Mouse (Mus musculus) kidney, embryonic 15.5 days (tissue): ENCODE results near the gene Rmdn3. TPM values are rescaled to one million over a fixed set of nuclear protein-coding genes. Genes with fewer than 3 reads are reported as not detected.

Experiments
- ATAC-seq: fragments of 200-750 bp; cut with Nextera tagmentation; replicated peaks from 2 replicates; pipeline ENCODE4 v1.8.0; 2017; ENCODE audit warnings: moderate TSS enrichment; ENCODE audit not compliant: low FRiP score
- H3K27ac ChIP-seq: fragments of 300-500 bp; sonication (generic); 2 replicates; pipeline ENCODE4 v1.5.1; 2015; ENCODE audit warnings: mild to moderate bottlenecking, inconsistent platforms
- H3K27me3 ChIP-seq: fragments of 300-500 bp; sonication (generic); 2 replicates; pipeline ENCODE4 v1.6.1; 2015; ENCODE audit warnings: inconsistent platforms
- H3K36me3 ChIP-seq: fragments of 300-500 bp; sonication (generic); 2 replicates; pipeline ENCODE4 v1.6.1; 2015; ENCODE audit warnings: inconsistent platforms
- H3K4me1 ChIP-seq: fragments of 300-500 bp; sonication (generic); 2 replicates; pipeline ENCODE4 v1.6.1; 2015; ENCODE audit warnings: inconsistent platforms
- H3K4me2 ChIP-seq: fragments of 300-500 bp; sonication (generic); 2 replicates; pipeline ENCODE4 v1.6.1; 2015; ENCODE audit warnings: moderate library complexity, mild to moderate bottlenecking, inconsistent platforms
- H3K4me3 ChIP-seq: fragments of 300-500 bp; sonication (generic); replicated peaks from 2 replicates; pipeline ENCODE4 v1.5.1; 2015; ENCODE audit warnings: mild to moderate bottlenecking, inconsistent platforms
- H3K9ac ChIP-seq: fragments of 300-500 bp; sonication (generic); 2 replicates; pipeline ENCODE4 v1.6.1; 2015; ENCODE audit warnings: mild to moderate bottlenecking, inconsistent platforms
- H3K9me3 ChIP-seq: fragments of 300-500 bp; sonication (generic); replicated peaks from 2 replicates; pipeline ENCODE4 v1.6.1; 2016; ENCODE audit warnings: inconsistent platforms
- WGBS: fragments of 180-500 bp; shearing (Covaris S2); methylation state at CpG from one replicate; pipeline ENCODE4 v1.1.7; 2015; ENCODE audit warnings: mixed read lengths; 5-methylcytosine and 5-hydroxymethylcytosine counted together
- polyA plus RNA-seq: library from polyadenylated mRNA; unstranded; fragments of >200 nt; fragmentation: Nextera tagmentation; extraction: Ambion mirVana; gene quantifications from 2 replicates; pipeline ENCODE4 v1.2.1, GENCODE M21; 2015

The Rmdn3 gene
- polyA plus RNA-seq, result 43.2 and 46.8 TPM in 2 replicates

DNA sequence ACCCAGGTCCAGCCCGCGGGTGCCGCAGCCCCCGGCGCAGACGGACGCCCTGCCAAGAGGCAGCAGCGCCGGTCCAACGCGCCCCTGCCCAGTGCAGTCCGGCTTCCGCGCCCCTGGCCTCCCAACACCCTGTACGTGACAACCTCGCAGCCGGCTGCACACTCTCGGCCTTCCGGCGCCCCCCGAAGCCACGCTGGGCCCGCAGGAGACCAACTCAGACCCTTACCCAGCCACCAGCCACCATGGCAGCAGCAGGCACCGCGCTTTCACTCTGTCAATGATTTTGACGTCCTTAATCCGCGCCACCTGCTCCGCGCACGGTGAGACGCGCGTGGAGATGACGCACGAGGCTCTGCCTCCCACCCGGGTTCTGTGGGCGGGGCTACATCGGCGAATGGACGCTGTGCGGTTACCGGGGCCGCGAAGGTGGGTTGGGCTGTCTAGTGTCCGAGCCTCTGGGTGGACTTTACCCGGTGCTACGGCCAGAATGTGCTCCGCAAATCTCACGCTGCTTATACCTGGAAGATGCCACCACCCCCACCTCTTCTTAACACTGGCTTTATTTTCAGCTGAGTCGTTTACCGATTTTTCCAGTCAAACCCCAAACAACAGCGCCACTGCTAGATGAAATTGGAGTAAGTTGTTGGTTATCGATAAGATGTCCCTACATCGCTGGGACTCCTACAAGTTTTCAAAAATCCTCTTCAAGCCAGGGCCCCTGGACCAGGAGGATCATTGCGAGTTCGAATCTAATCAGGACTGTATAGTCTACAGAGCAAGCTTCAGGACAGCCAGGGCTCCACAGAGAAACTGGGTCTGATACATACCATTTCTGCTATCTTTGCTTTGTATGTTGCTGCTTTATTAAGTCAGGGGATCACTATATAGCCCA is at the start of gene Rmdn3:
TSS of gene Rmdn3 (minus strand) at position 354 of the 892 bp plus-strand sequence.
- H3K4me1 ChIP-seq, result peaks cover 18% of the 10 kb centered on the region
- WGBS, result 1% methylated on average over 57 of the region's 57 CpGs
- peak within 1 kb of the TSS; percentile 88 for H3K4me2 ChIP-seq
- peak within 1 kb of the TSS; percentile 86 for H3K9ac ChIP-seq
- H3K4me3 ChIP-seq, result peak within 1 kb of the TSS; percentile 94
- H3K36me3 ChIP-seq, result peaks cover 25% of the 10 kb centered on the region
- H3K9me3 ChIP-seq, result no peaks in the 10 kb centered on the region
- H3K27me3 ChIP-seq, result 0 out of 2 replicates have a peak, but pooled peaks cover 3% of the 10 kb centered on the region
- ATAC-seq, result peak; percentile 88
- H3K27ac ChIP-seq, result peak within 1 kb of the TSS; percentile 75

- H3K27me3 ChIP-seq, result no peaks in the 10 kb centered on the region
- 42% methylated on average over 4 of the region's 4 CpGs for WGBS
- peak overlapping the region; percentile 48; the same call in 1 of the 2 replicates for H3K27ac ChIP-seq
- ATAC-seq, result no peak
- no peak overlapping the region for H3K4me2 ChIP-seq
- no peaks in the 10 kb centered on the region for H3K36me3 ChIP-seq
- H3K9ac ChIP-seq, result no peak overlapping the region
- H3K4me1 ChIP-seq, result peaks cover 30% of the 10 kb centered on the region
- no peaks in the 10 kb centered on the region for H3K9me3 ChIP-seq
- H3K4me3 ChIP-seq, result no peak overlapping the region
Measured at GRCm38 (mm10) chr2:119203871-119204460, 47.1 kb upstream of the Rmdn3 start.

- no peaks in the 10 kb centered on the region for H3K36me3 ChIP-seq
- WGBS, result 23% methylated on average over 5 of the region's 5 CpGs
- H3K4me1 ChIP-seq, result peaks cover 37% of the 10 kb centered on the region
- ATAC-seq, result no peak
- no peaks in the 10 kb centered on the region for H3K27me3 ChIP-seq
- no peak overlapping the region for H3K4me2 ChIP-seq
- no peaks in the 10 kb centered on the region for H3K9me3 ChIP-seq
- H3K9ac ChIP-seq, result no peak overlapping the region
- peak overlapping the region; percentile 48 for H3K27ac ChIP-seq
- no peak overlapping the region for H3K4me3 ChIP-seq
Measured at GRCm38 (mm10) chr2:119202914-119203453, 46.1 kb upstream of the Rmdn3 start.

DNA sequence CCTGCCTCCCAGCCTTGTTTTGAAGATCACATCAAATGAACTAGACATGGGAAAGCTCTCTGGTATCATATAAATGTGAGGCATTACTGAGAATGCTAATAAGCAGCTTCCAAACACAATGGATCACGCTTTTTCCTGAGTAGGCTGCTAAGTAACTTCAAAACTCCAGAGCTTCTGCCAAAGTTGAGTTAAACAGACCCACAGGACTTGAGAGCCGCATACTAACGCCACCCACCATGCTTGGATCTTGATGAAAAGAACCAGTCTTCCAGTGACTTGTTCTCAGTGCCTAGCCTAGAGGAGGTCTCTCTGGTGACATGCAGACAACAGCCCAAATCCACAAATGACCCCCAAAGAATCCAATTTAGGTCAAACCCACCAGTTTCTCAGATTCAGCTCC is 42.1 kb upstream of the Rmdn3 start:
- H3K27ac ChIP-seq, result no peak overlapping the region
- peaks cover 36% of the 10 kb centered on the region for H3K4me1 ChIP-seq
- ATAC-seq, result no peak
- no peaks in the 10 kb centered on the region for H3K27me3 ChIP-seq
- 61% methylated on average over 3 of the region's 3 CpGs for WGBS
- no peak overlapping the region for H3K9ac ChIP-seq
- H3K4me2 ChIP-seq, result no peak overlapping the region
- no peaks in the 10 kb centered on the region for H3K36me3 ChIP-seq
- no peak overlapping the region for H3K4me3 ChIP-seq
- no peaks in the 10 kb centered on the region for H3K9me3 ChIP-seq

DNA sequence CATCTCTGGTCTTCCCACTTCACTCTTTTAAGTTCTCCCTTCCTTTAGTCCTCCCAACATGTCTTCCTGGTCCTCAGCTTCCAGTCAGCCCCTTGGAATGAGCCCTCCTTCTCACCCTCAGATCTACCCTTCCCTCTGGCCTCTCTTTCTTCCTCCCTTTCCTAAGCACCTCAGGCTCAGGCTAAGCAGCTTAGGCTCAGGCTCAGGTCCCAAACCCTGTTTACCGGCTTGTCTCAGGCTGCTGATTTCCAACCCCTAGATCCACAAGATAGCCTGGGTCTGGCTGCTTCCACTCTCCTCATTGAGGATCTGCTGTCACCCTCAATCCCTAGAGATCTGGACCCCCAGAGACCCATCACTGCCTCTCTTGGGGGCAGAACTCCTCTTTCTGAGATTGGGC is 41.2 kb upstream of the Rmdn3 start:
- no peaks in the 10 kb centered on the region for H3K9me3 ChIP-seq
- H3K4me3 ChIP-seq, result no peak overlapping the region
- 28% methylated on average over 1 of the region's 1 CpGs for WGBS
- H3K27me3 ChIP-seq, result no peaks in the 10 kb centered on the region
- H3K36me3 ChIP-seq, result no peaks in the 10 kb centered on the region
- ATAC-seq, result no peak
- no peak overlapping the region for H3K9ac ChIP-seq
- H3K27ac ChIP-seq, result no peak overlapping the region
- H3K4me1 ChIP-seq, result peaks cover 27% of the 10 kb centered on the region
- no peak overlapping the region for H3K4me2 ChIP-seq

DNA sequence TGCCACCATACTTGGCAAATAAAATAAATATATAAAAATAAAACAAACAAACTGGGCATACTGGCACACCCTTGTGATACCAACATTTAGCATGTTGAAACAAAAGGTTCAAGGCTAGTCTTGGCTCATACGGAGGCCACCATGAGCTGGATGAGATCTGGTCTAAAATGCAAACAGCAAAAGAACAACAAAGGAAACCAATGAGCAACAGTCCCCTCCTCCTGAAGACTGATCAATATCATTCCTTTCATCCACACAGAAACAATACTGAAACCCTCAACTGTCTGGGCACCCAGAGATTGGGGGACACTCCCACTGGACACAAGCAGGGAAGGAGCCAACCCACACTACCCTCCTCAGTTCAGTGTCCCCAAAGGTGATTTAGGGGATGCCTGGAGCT is 40.7 kb upstream of the Rmdn3 start:
- Histone ChIP-seq H3K4me3 (no peak overlapping the region), H3K4me2 (no peak overlapping the region), H3K36me3 (no peaks in the 10 kb centered on the region), H3K9ac (no peak overlapping the region), H3K27ac (no peak overlapping the region), H3K9me3 (no peaks in the 10 kb centered on the region), H3K4me1 (peaks cover 21% of the 10 kb centered on the region), H3K27me3 (no peaks in the 10 kb centered on the region)
- ATAC-seq, result no peak
- 81% methylated on average over 1 of the region's 1 CpGs for WGBS

DNA sequence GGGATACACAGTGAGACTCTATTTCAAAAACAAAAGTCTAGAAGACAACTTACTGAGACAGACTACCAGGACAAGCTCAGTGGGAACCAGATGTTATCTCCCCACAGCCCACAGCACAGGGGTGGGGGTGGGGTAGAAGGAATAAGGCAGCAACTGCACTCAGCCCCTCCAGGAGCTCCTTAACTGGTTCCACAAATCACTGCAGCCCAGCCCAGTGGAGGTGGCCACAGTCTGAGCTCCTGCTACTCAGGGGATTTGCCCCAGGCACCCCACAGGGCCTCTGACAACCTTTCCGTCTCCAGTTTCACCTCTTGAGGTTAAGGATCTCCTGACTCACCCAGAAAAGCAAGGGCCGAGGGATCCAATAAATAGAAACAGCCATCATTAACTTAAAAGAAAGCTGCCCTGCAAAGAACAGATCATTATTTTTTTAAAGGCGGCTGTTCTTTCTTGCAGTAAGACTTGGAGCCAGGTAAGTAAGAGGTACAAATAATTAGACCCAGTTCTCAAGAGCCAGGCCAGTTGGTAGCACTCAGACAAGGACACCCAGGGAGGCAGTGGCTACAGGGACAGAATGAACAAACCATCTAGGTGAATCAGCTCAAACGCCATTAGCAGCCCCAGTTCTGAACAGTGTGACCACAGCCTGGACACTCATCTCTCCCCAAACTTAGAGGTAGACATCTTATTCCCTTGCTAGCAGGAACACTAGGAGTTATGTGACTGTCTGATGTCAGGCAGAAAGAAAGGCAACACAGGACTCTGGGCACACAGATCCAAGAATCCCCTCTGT is 39.7 kb upstream of the Rmdn3 start:
- Histone ChIP-seq H3K9me3 (no peaks in the 10 kb centered on the region), H3K4me1 (peaks cover 21% of the 10 kb centered on the region), H3K27ac (peak overlapping the region; percentile 33), H3K4me2 (no peak overlapping the region), H3K9ac (0 out of 2 replicates have a peak overlapping the region, but pooled peaks have one; percentile 3), H3K4me3 (no peak overlapping the region), H3K36me3 (no peaks in the 10 kb centered on the region), H3K27me3 (no peaks in the 10 kb centered on the region)
- peak; percentile 56; the same call in 1 of the 2 replicates for ATAC-seq
- WGBS, result 22% methylated on average over 4 of the region's 4 CpGs

- Histone ChIP-seq H3K27ac (no peak overlapping the region), H3K36me3 (no peaks in the 10 kb centered on the region), H3K4me2 (no peak overlapping the region), H3K4me3 (no peak overlapping the region), H3K27me3 (no peaks in the 10 kb centered on the region), H3K4me1 (peaks cover 22% of the 10 kb centered on the region), H3K9me3 (no peaks in the 10 kb centered on the region), H3K9ac (no peak overlapping the region)
- 79% methylated on average over 5 of the region's 5 CpGs for WGBS
- no peak for ATAC-seq
Measured at GRCm38 (mm10) chr2:119194140-119194539, 37.3 kb upstream of the Rmdn3 start.

DNA sequence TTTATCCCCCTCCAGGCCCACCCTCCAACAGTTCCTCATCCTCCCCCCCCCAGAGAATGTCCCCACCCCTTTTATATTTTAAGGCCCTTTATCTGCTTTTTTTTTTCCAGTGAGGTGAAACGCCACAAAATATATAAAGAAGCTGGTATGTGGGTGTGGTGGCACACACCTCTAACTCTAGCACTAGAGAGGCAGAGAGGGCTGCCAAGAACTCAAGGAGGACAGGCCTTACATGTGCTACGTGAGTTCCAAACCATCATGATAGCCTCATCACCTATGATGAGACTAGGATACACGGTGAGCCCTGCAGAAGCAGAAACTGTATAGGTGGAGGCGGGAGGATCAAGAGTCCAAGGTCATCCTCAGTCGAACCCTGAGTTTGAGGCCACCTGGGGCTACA is 34.1 kb upstream of the Rmdn3 start:
- H3K27ac ChIP-seq, result no peak overlapping the region
- WGBS, result 91% methylated on average over 5 of the region's 5 CpGs

DNA sequence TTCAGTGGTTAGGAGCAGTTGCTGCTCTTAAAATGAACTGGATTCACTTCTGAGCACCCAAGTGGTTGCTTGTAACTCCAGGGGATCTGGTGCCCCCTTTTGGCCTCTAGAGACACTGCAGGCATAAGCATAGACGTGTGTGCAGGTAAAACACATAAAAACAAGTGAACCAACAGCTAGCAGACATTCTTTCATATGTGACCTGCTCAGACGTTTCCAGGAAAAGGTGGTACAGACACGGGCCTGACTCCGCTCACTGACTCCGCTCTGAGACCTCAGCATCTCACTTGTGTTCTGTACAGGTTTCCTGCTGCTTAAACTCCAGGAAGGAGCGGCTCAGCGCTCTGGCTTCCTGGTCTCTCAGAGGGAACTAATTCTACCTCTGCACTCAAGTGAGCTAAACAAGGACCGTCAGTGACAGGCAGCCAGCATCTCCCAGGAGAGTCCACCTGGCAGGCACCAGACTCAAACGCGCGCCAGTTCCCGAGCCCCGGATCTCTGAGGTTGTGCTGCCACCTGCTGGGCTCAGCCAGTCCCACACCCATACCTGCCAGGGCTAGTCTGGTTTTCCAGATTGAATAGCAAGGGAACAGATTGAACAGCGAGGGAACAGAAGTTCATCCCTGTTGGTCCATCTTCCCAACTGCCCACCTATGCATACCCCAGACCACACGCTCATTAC is 32.3 kb upstream of the Rmdn3 start:
- H3K36me3 ChIP-seq, result peaks cover 17% of the 10 kb centered on the region
- ATAC-seq, result peak; percentile 85
- peak overlapping the region; percentile 34; the same call in 1 of the 2 replicates for H3K27ac ChIP-seq
- peaks cover 4% of the 10 kb centered on the region for H3K4me1 ChIP-seq
- peak overlapping the region; percentile 39 for H3K4me3 ChIP-seq
- H3K9ac ChIP-seq, result no peak overlapping the region; the same call in 1 of the 2 replicates
- WGBS, result 7% methylated on average over 15 of the region's 15 CpGs
- no peaks in the 10 kb centered on the region for H3K9me3 ChIP-seq
- no peaks in the 10 kb centered on the region for H3K27me3 ChIP-seq
- peak overlapping the region; percentile 75 for H3K4me2 ChIP-seq

More for the DNA sequence above, 34.1 kb upstream of the Rmdn3 start:
- Histone ChIP-seq H3K4me1 (peaks cover 4% of the 10 kb centered on the region), H3K4me3 (no peak overlapping the region), H3K9me3 (no peaks in the 10 kb centered on the region), H3K4me2 (no peak overlapping the region), H3K9ac (no peak overlapping the region), H3K27me3 (no peaks in the 10 kb centered on the region), H3K36me3 (peaks cover 4% of the 10 kb centered on the region)
- no peak for ATAC-seq

GRCm38 (mm10) chr2:119182914-119183313 is 26.1 kb upstream of the Rmdn3 start:
- Histone ChIP-seq H3K9ac (no peak overlapping the region), H3K27ac (no peak overlapping the region), H3K9me3 (no peaks in the 10 kb centered on the region), H3K4me2 (no peak overlapping the region), H3K4me3 (no peak overlapping the region), H3K36me3 (peaks cover 67% of the 10 kb centered on the region), H3K4me1 (no peaks in the 10 kb centered on the region), H3K27me3 (no peaks in the 10 kb centered on the region)
- ATAC-seq, result no peak
- 86% methylated on average over 7 of the region's 7 CpGs for WGBS
